Mouse (Mus musculus): ENCODE measurements around the gene Trappc6a.

DNA sequence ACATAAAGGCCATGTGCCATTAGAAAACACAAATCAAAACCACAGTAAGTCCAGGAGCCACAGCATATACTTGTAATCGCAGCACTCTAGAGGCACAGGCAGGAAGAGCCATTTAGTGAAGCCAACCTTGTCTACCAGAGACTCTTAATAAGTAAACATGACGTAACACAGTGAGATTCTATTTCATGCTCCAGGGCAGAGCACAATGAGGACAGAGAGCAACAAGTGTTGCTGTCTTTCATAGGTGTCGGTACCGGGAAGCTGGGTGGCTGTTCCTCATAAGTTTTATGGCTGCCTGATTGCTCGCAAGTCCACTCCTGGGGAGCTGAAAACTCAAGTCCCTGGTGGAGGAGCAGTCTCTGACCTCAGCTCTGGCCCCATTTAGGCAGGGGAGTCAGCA, 43.4 kb downstream of the Trappc6a start:
- no peak for TF ChIP-seq CTCF (IDR thresholded peaks at IDR 0.05; ENCODE audit: low read depth, low read length)
- TF ChIP-seq POLR2A (IDR thresholded peaks at IDR 0.05; ENCODE audit: insufficient read depth, low read length): no peak
